Mouse (Mus musculus) gastrocnemius, postnatal 25 days (tissue): ENCODE data around the gene Zfp706. TPM values are rescaled to one million over a fixed set of nuclear protein-coding genes. Genes with fewer than 3 reads are reported as not detected.

Experiments
- DNase-seq: peaks from one replicate; pipeline ENCODE4 v3.0.0; 2022
- total RNA-seq, 2 experiments: library from RNA; stranded (reverse); gene quantifications; 1 replicate in 1 of 2; 2 replicates in 1 of 2; pipeline ENCODE4 v1.2.3; 2021

Zfp706 gene
- total RNA-seq, 2 experiments from 2014 or later = 124 to 125 TPM

- DNase-seq = no peak
Observed at GRCm38 (mm10) chr15:36979488-36980201, 27.9 kb downstream of the Zfp706 start.

GRCm38 (mm10) chr15:36979159-36979487, 28.4 kb downstream of the Zfp706 start:
- DNase-seq = no peak

- DNase-seq = no peak
Observed at GRCm38 (mm10) chr15:36977823-36978222, 29.8 kb downstream of the Zfp706 start.

- DNase-seq = no peak
Observed at GRCm38 (mm10) chr15:36975690-36976089, 31.9 kb downstream of the Zfp706 start.

GRCm38 (mm10) chr15:36975256-36975620, 32.3 kb downstream of the Zfp706 start:
- DNase-seq = no peak

GRCm38 (mm10) chr15:36974614-36975255, 32.8 kb downstream of the Zfp706 start:
- no peak for DNase-seq

GRCm38 (mm10) chr15:36973714-36974113, 33.9 kb downstream of the Zfp706 start:
- DNase-seq = no peak

GRCm38 (mm10) chr15:36973290-36973689, 34.3 kb downstream of the Zfp706 start:
- no peak for DNase-seq

- no peak for DNase-seq
Observed at GRCm38 (mm10) chr15:36969794-36970193, 37.8 kb downstream of the Zfp706 start.

- no peak for DNase-seq
Observed at GRCm38 (mm10) chr15:36968295-36968694, 39.3 kb downstream of the Zfp706 start.

- no peak for DNase-seq
Observed at GRCm38 (mm10) chr15:36967381-36968211, 40.0 kb downstream of the Zfp706 start.

GRCm38 (mm10) chr15:36966940-36967339, 40.6 kb downstream of the Zfp706 start:
- DNase-seq = no peak

- DNase-seq = peak; percentile 58
Observed at GRCm38 (mm10) chr15:36966466-36966865, 41.1 kb downstream of the Zfp706 start.

- DNase-seq = no peak
Observed at GRCm38 (mm10) chr15:36965743-36966142, 41.8 kb downstream of the Zfp706 start.

- DNase-seq = no peak
Observed at GRCm38 (mm10) chr15:36962931-36963330, 44.6 kb downstream of the Zfp706 start.

GRCm38 (mm10) chr15:36960876-36961237, 46.7 kb downstream of the Zfp706 start:
- DNase-seq = no peak

GRCm38 (mm10) chr15:36960010-36960875, 47.3 kb downstream of the Zfp706 start:
- DNase-seq = peak; percentile 52

GRCm38 (mm10) chr15:36956221-36956620, 51.4 kb downstream of the Zfp706 start:
- no peak for DNase-seq

GRCm38 (mm10) chr15:36950258-36950657, 57.3 kb downstream of the Zfp706 start:
- no peak for DNase-seq

- DNase-seq = no peak
Observed at GRCm38 (mm10) chr15:36948866-36949546, 58.6 kb downstream of the Zfp706 start.
